Mouse (Mus musculus) layer of hippocampus, postnatal 36 days (tissue): ENCODE measurements around the gene Fnip2. TPM values are rescaled to one million over a fixed set of nuclear protein-coding genes. Genes with fewer than 3 reads are reported as not detected.

Experiments used
- DNase-seq, 2 experiments: peaks; one replicate each; pipeline ENCODE4 v3.0.0; 2022
- total RNA-seq, 2 experiments: library from RNA; stranded (reverse); gene quantifications; 2 replicates each; pipeline ENCODE4 v1.2.3; 2021

The Fnip2 gene
- total RNA-seq, 2 experiments from 2014 or later, result 21.6 to 26.8 TPM

- no peak for DNase-seq
Measured at GRCm38 (mm10) chr3:79564875-79565606, 2.6 kb downstream of the Fnip2 start.

- DNase-seq, result no peak
Measured at GRCm38 (mm10) chr3:79563511-79563910, 4.1 kb downstream of the Fnip2 start.

GRCm38 (mm10) chr3:79561784-79562715 lies 5.5 kb downstream of the Fnip2 start:
- no peak for DNase-seq

- DNase-seq, result no peak
Measured at GRCm38 (mm10) chr3:79560555-79560954, 7.0 kb downstream of the Fnip2 start.

- DNase-seq, result no peak
Measured at GRCm38 (mm10) chr3:79559773-79560045, 7.9 kb downstream of the Fnip2 start.

GRCm38 (mm10) chr3:79559021-79559772 lies 8.4 kb downstream of the Fnip2 start:
- no peak for DNase-seq

- peak in 1 of 2 experiments; percentile 33 for DNase-seq
Measured at GRCm38 (mm10) chr3:79555061-79555460, 12.5 kb downstream of the Fnip2 start.

- DNase-seq, result no peak
Measured at GRCm38 (mm10) chr3:79553779-79554178, 13.8 kb downstream of the Fnip2 start.

GRCm38 (mm10) chr3:79551826-79552552 lies 15.6 kb downstream of the Fnip2 start:
- no peak for DNase-seq

GRCm38 (mm10) chr3:79549751-79550393 lies 17.7 kb downstream of the Fnip2 start:
- DNase-seq, result no peak

- DNase-seq, result no peak
Measured at GRCm38 (mm10) chr3:79548681-79549437, 18.7 kb downstream of the Fnip2 start.

- no peak for DNase-seq
Measured at GRCm38 (mm10) chr3:79542585-79542984, 25.0 kb downstream of the Fnip2 start.

GRCm38 (mm10) chr3:79539656-79540055 lies 27.9 kb downstream of the Fnip2 start:
- no peak for DNase-seq

GRCm38 (mm10) chr3:79539124-79539523 lies 28.5 kb downstream of the Fnip2 start:
- DNase-seq, result no peak

- no peak for DNase-seq
Measured at GRCm38 (mm10) chr3:79538342-79538741, 29.3 kb downstream of the Fnip2 start.

- no peak for DNase-seq
Measured at GRCm38 (mm10) chr3:79537626-79538203, 29.9 kb downstream of the Fnip2 start.

- no peak for DNase-seq
Measured at GRCm38 (mm10) chr3:79537023-79537422, 30.6 kb downstream of the Fnip2 start.

- DNase-seq, result peak; percentile 55 to 69
Measured at GRCm38 (mm10) chr3:79531581-79532271, 35.9 kb downstream of the Fnip2 start.

GRCm38 (mm10) chr3:79529499-79530096 lies 38.0 kb downstream of the Fnip2 start:
- DNase-seq, result no peak

GRCm38 (mm10) chr3:79528451-79528850 lies 39.1 kb downstream of the Fnip2 start:
- DNase-seq, result no peak
